Mouse (Mus musculus) forebrain, embryonic 10.5 days (tissue): ENCODE results near the gene Trpc4ap. TPM values are rescaled to one million over a fixed set of nuclear protein-coding genes. Genes with fewer than 3 reads are reported as not detected.
"Not testable (repeated sequence)": the region's sequence is repeated elsewhere in the genome, so short reads cannot be mapped to it uniquely, and the experiment has no call there.

Experiments used
- DNase-seq: peaks from one replicate; pipeline ENCODE4 v3.0.0-alpha.2; 2017; ENCODE audit warnings: low spot score; ENCODE audit errors: extremely low spot score
- H3K27ac ChIP-seq: fragments of 300-500 bp; sonication (generic); 2 replicates; pipeline ENCODE4 v1.5.1; 2016; ENCODE audit warnings: mild to moderate bottlenecking
- H3K27me3 ChIP-seq: fragments of 300-500 bp; sonication (generic); 2 replicates; pipeline ENCODE4 v1.6.1; 2016; ENCODE audit warnings: mild to moderate bottlenecking; ENCODE audit not compliant: poor library complexity, severe bottlenecking
- H3K36me3 ChIP-seq: fragments of 300-500 bp; sonication (generic); replicated peaks from 2 replicates; pipeline ENCODE4 v1.6.1; 2016; ENCODE audit warnings: mild to moderate bottlenecking, moderate library complexity
- H3K4me1 ChIP-seq: fragments of 300-500 bp; sonication (generic); 2 replicates; pipeline ENCODE4 v1.6.1; 2016
- H3K4me3 ChIP-seq: fragments of 300-500 bp; sonication (generic); 2 replicates; pipeline ENCODE4 v1.5.1; 2016; ENCODE audit warnings: mild to moderate bottlenecking, moderate library complexity
- H3K9me3 ChIP-seq: fragments of 300-500 bp; sonication (generic); 2 replicates; pipeline ENCODE4 v1.6.1; 2016; ENCODE audit warnings: mild to moderate bottlenecking, moderate library complexity
- WGBS: fragments of 180-500 bp; shearing (Covaris S2); methylation state at CpG from one replicate; pipeline ENCODE4 v1.1.7; 2016; 5-methylcytosine and 5-hydroxymethylcytosine counted together
- polyA plus RNA-seq: library from polyadenylated mRNA; unstranded; fragments of >200 nt; fragmentation: Nextera tagmentation; extraction: Ambion mirVana; gene quantifications from 2 replicates; pipeline ENCODE4 v1.2.1, GENCODE M21; 2016

Trpc4ap gene
- polyA plus RNA-seq, 1 experiment from 2014 or later = 126 TPM

DNA sequence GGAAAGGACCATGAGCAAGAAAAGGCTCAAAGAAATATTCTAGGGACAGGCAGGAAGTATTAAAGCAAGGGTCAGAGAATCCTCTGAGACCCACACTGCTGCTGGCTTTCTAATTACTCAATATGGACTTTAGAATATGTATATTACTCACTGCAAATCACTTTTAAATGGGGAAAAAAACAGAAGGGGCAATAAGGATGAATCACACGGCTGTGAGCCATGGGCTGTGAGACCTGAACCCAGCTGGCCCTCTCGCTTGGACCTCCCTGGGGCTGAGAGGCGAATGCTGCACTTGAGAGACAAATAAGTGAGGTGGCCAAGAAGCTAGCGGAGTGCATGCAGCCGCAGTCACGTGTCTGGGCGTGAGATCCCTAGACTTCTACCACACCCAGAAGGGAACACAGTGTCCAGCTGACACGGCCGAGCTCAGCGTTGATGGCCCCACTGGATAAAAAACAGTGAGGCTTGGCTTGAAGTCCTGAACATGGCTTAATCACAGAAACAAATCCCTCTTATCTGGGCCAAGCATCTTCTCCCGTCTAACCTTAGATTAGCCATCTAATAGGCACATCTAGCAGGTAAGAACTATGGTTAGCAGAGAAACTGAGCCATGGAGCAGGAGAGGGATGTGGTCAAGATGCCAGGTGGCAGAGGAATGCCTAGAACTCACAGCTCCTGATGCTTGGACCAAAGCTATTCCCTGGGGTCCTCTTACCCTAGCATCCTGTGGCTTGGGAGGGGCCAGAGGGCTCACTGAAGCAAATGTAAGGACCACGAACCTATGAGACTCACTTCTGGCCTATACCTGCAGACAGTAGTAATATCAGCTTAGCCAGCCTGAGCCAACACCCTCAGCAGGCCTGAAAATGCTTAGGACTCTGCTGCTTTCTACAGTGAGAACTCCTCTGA lies 25.2 kb upstream of the Trpc4ap start:
- Histone ChIP-seq H3K36me3 (peaks cover 54% of the 10 kb centered on the region), H3K4me3 (no peak overlapping the region), H3K27ac (no peak overlapping the region), H3K27me3 (no peaks in the 10 kb centered on the region), H3K9me3 (no peaks in the 10 kb centered on the region), H3K4me1 (no peaks in the 10 kb centered on the region)
- no peak for DNase-seq
- WGBS = 92% methylated on average over 12 of the region's 12 CpGs

DNA sequence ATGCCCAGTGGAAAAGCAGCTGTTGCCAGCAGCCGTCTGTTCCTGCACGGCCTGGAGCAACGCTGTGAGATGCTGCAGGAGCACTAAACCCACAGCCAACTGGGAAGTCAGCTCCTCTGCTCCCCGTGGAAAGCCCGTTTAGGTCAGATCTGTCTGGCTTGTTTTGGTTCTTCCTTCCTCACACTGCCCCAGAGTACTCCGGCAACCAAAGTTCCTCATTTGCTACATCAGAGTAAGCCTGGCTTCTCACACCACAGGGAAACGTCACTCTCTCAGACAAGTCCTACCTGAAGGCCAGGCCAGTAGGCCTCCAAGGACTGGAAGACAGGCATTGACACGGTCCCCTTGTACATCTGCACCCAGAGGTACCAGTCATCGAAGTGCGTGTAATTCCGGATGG lies 18.4 kb upstream of the Trpc4ap start:
- Histone ChIP-seq H3K4me3 (no peak overlapping the region), H3K4me1 (no peaks in the 10 kb centered on the region), H3K36me3 (peaks cover 63% of the 10 kb centered on the region), H3K27me3 (no peaks in the 10 kb centered on the region), H3K9me3 (no peaks in the 10 kb centered on the region), H3K27ac (no peak overlapping the region)
- DNase-seq = no peak
- WGBS = 90% methylated on average over 11 of the region's 11 CpGs

DNA sequence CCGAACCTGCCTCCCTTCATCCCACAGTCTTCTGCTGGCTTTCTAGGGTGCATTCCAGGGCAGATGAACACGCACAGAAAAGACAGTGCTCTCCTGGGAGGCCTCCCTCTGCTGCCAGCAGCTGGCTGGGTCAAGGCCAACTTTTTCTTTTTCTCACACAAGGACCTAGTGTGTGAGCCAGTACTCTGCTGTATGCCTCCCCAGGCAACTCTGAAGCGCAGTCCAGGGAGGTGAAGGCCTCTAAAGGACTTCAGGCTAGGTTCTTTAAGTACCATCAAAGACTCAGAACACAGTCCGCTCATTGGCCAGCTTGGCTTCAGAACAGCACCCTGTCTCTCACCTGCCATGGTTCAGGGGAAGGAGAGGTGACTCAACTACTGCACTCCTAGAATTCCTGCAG lies 15.1 kb upstream of the Trpc4ap start:
- Histone ChIP-seq H3K9me3 (no peaks in the 10 kb centered on the region), H3K4me3 (no peak overlapping the region), H3K36me3 (peaks cover 60% of the 10 kb centered on the region), H3K27ac (no peak overlapping the region), H3K27me3 (no peaks in the 10 kb centered on the region), H3K4me1 (peaks cover 10% of the 10 kb centered on the region)
- no peak for DNase-seq
- WGBS = 92% methylated on average over 4 of the region's 4 CpGs

DNA sequence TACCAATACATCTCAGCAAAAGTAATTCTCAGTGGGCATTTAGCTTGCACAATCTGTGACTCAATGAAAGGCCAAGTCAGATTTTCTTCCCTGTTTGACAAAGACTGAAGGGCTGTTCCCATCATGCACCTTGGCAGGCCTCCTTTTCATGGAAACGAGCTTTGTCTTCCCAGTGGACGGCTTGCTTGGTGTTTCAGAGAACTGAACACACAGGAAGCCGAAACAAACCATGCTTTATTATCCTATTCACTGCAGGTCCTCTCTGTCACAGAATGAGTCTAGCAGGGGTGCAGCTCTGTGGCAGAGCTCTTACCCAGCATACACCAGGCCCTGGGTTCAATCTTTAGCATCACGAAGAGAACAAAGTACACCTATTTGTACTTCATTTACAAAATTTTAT lies 11.4 kb upstream of the Trpc4ap start:
- no peaks in the 10 kb centered on the region for H3K9me3 ChIP-seq
- peaks cover 10% of the 10 kb centered on the region for H3K4me1 ChIP-seq
- peak; percentile 52 for DNase-seq
- peak overlapping the region; percentile 81 for H3K27ac ChIP-seq
- WGBS = 33% methylated on average over 4 of the region's 4 CpGs
- no peaks in the 10 kb centered on the region for H3K27me3 ChIP-seq
- no peak overlapping the region for H3K4me3 ChIP-seq
- H3K36me3 ChIP-seq = peaks cover 50% of the 10 kb centered on the region

DNA sequence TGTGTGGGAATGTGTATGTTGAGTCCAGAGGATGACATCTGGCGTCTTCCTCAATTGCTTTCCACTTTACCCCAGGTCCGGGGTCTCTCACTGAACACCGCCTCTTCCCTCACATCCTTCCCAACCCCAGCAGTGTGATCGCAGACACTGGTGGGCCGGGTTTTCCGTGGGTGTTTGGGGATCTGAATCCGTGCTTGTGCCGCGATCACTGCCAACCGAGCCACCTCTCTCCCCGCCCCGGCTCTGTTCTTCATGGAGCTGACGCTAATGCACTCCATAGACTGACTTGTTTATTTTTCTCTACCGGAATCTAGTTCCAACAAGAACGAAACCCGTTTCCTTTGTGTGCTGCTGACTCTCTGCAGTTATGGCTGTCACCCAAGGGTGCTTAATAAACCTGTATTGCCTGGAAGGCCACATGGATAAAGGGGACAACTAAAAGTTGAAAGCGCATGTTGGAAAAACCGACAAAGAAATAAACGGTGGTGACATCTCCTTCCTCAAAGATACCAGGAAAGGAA lies 9.3 kb upstream of the Trpc4ap start:
- peaks cover 38% of the 10 kb centered on the region for H3K36me3 ChIP-seq
- H3K4me1 ChIP-seq = peaks cover 10% of the 10 kb centered on the region
- 93% methylated on average over 19 of the region's 19 CpGs for WGBS
- no peak overlapping the region for H3K27ac ChIP-seq
- no peak for DNase-seq
- no peak overlapping the region for H3K4me3 ChIP-seq
- no peaks in the 10 kb centered on the region for H3K9me3 ChIP-seq
- H3K27me3 ChIP-seq = no peaks in the 10 kb centered on the region

DNA sequence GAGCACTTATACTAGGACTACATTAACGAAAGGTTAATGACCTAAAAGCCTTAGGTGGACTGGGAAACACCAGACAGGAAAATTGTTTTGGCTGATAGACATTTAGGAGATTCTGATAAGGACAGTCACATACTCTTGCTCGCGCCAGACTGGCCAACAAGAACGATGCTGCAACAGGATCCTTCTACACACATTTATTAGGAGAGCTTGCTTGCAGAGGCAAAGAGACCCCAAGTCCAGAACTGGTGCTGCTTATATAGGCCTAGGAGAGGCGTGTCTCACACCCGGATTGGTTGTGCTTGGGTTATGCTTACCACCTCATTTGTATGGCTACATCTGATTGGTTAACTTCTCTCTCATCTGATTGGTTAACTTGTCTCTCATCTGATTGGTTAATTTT lies 6.3 kb upstream of the Trpc4ap start:
- not testable (repeated sequence) for H3K9me3 ChIP-seq, DNase-seq, H3K27me3 ChIP-seq, H3K27ac ChIP-seq, H3K4me3 ChIP-seq
- peaks cover 18% of the 10 kb centered on the region for H3K36me3 ChIP-seq
- peaks cover 11% of the 10 kb centered on the region for H3K4me1 ChIP-seq
- whole genome bisulfite sequencing = 94% methylated on average over 6 of the region's 6 CpGs

DNA sequence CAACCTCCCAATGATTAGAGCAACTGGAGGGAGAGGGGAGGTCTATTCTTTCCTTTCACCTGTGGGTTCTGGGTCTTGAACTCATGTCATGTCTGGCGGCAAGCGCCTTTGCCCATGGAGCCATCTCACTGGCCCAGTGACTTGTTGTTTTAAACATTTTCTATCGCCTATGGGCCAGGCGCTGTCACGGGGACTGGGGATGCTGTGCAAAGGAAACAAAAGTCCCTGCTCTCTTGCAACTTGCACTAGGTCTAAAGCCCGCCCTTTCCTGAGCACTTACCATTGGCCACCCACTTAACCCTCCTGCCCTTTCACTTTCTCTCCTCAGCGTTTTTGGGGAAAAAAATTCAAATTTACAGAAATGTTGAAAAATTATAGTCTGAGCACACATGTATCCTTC lies 4.7 kb upstream of the Trpc4ap start:
- Histone ChIP-seq H3K27ac (no peak overlapping the region), H3K4me3 (no peak overlapping the region), H3K9me3 (no peaks in the 10 kb centered on the region), H3K36me3 (0 out of 2 replicates have a peak, but pooled peaks cover 9% of the 10 kb centered on the region), H3K4me1 (peaks cover 4% of the 10 kb centered on the region; the same call in 1 of the 2 replicates), H3K27me3 (no peaks in the 10 kb centered on the region)
- WGBS = 81% methylated on average over 7 of the region's 7 CpGs
- no peak for DNase-seq

DNA sequence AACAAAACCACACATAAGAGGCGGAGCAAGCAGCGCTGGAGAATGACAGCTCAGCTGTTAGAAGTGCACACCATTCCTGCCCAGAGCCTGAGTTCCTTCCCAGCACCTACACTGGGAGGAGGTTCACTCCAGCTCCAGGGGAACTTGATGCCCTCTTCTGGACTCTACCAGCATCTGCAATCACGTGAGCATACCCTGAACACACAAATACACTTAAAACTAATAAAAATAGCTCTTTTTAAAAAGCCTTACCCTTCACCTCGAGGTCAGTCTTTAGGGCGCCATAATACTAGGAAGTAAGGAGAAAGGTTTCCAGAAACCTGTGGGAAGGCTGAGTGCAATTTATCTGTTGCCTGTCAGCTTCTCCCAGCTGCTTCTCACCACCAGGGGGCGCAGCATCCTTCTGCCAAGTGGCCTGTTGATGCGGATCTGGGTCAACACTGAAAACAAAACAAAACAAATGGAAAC lies 3.9 kb upstream of the Trpc4ap start:
- DNase-seq = peak; percentile 85
- no peaks in the 10 kb centered on the region for H3K9me3 ChIP-seq
- H3K4me3 ChIP-seq = no peak overlapping the region
- H3K27ac ChIP-seq = no peak overlapping the region
- H3K4me1 ChIP-seq = peaks cover 10% of the 10 kb centered on the region
- no peaks in the 10 kb centered on the region for H3K27me3 ChIP-seq
- WGBS = 12% methylated on average over 7 of the region's 7 CpGs
- H3K36me3 ChIP-seq = 0 out of 2 replicates have a peak, but pooled peaks cover 4% of the 10 kb centered on the region

DNA sequence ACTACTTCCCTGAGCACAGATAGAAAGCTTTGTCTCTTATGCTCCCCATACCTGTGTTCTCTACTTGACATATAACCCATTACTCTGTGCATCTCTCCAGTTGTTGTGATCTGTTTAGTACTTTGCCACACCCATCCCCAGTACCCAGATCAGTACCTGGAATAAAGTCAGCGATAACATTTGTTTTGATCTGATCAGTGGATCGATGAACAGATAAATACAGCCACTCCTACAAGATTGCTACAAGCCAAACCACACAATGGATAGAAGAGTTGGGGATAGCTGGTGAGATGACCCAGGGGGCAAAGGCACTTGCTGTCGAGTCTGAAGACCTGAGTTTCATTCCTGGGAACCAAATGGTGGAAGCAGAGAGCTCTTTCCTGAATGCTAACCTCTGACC lies 3.1 kb upstream of the Trpc4ap start:
- no peak for DNase-seq
- WGBS = 69% methylated on average over 3 of the region's 3 CpGs
- Histone ChIP-seq H3K27me3 (no peaks in the 10 kb centered on the region), H3K36me3 (0 out of 2 replicates have a peak, but pooled peaks cover 2% of the 10 kb centered on the region), H3K9me3 (no peaks in the 10 kb centered on the region), H3K4me3 (no peak overlapping the region), H3K4me1 (peaks cover 18% of the 10 kb centered on the region), H3K27ac (no peak overlapping the region)

DNA sequence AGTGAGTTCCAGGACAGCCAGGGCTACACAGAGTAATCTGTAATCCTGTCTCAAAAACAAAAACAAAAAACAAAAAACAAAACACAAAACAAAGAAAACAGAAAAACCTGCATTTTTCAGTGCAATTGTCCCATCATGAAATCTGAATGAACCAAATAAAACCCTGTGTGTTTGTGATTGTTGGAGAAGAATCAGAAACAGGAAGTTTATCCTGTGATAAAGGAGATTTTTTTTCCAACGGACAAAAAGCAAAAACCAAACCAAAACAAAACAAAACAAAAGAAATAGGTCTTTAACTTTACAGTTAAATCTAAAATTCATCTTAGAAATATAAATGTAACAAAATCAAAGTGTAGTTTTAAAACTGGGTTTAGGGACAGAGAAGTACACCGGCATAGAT lies 2.4 kb upstream of the Trpc4ap start:
- no peak for DNase-seq
- Histone ChIP-seq H3K9me3 (no peaks in the 10 kb centered on the region), H3K36me3 (0 out of 2 replicates have a peak, but pooled peaks cover 2% of the 10 kb centered on the region), H3K4me1 (peaks cover 21% of the 10 kb centered on the region), H3K4me3 (no peak overlapping the region), H3K27ac (no peak overlapping the region), H3K27me3 (no peaks in the 10 kb centered on the region)
- 73% methylated on average over 2 of the region's 2 CpGs for WGBS

DNA sequence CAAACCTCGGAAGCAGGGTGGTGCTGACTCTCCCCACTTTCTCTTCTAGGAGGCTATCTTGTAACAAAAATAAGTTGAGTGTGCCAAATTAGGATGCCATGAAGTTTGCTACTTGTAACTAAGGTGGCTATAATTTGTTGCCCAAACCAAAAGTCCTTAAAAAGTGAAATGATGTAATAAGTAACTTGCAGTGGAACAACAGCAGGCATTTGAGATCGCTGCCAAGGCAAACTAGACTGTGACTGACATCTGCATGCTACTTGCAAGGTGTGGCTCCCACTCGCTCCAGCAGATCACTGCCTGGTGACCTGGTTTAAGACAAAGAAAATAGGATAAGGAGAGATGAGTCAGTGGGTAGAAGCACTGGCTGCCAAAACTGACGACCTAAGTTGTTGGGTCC lies 952 bp upstream of the Trpc4ap start:
- 75% methylated on average over 4 of the region's 4 CpGs for WGBS
- DNase-seq = no peak
- no peaks in the 10 kb centered on the region for H3K27me3 ChIP-seq
- H3K36me3 ChIP-seq = peaks cover 3% of the 10 kb centered on the region; the same call in 1 of the 2 replicates
- H3K4me1 ChIP-seq = peaks cover 26% of the 10 kb centered on the region
- no peak overlapping the region for H3K27ac ChIP-seq
- H3K4me3 ChIP-seq = no peak overlapping the region
- H3K9me3 ChIP-seq = no peaks in the 10 kb centered on the region

DNA sequence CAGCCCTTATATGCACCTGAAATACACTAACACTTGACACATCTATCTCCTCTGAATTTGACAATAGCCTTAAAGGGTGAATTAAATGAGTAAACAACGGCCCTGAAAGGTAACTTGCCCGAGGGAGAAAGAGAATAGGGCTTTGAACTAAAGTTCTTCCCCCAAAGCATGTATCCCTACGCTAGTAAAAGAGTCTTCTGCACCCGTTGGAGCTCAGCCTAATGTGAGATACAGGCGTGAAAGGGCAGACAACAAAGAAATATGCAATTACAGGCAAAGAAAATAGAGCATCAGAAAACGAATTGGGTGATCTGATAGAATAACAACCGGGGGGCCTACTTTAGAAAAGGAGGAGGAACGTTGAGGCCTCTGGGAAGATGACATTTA lies 855 bp downstream of the Trpc4ap start:
- peaks cover 26% of the 10 kb centered on the region for H3K4me1 ChIP-seq
- H3K9me3 ChIP-seq = no peaks in the 10 kb centered on the region
- H3K4me3 ChIP-seq = peak overlapping the region; percentile 80
- H3K27ac ChIP-seq = peak overlapping the region; percentile 92
- peaks cover 21% of the 10 kb centered on the region for H3K36me3 ChIP-seq
- 10% methylated on average over 8 of the region's 8 CpGs for WGBS
- no peaks in the 10 kb centered on the region for H3K27me3 ChIP-seq
- no peak for DNase-seq

DNA sequence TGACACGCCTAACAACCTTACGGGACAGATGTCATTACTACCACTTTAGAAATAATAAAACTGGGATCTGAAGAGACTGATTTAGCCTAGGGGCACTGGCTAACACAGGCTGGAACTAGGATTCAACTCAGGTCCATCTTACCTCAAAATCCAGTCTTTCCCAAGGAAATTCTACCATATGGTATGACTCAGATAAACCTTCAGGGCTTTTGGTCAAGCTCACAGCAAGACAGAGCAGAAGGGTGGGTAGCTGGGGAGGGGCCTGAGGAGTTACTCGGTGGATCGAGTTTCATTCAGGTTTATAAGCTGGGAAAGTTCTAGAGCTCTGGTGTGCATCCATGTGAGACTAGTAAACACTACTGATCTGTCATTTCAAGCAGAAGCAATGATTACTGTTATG lies 3.0 kb downstream of the Trpc4ap start:
- H3K4me3 ChIP-seq = no peak overlapping the region
- no peaks in the 10 kb centered on the region for H3K27me3 ChIP-seq
- no peak overlapping the region for H3K27ac ChIP-seq
- H3K4me1 ChIP-seq = peaks cover 22% of the 10 kb centered on the region
- H3K36me3 ChIP-seq = peaks cover 29% of the 10 kb centered on the region
- no peak for DNase-seq
- WGBS = 88% methylated on average over 4 of the region's 4 CpGs
- no peaks in the 10 kb centered on the region for H3K9me3 ChIP-seq
